Comparison of ENCODE assay signal across 9 mouse cellular contexts in the genomic region with DNA sequence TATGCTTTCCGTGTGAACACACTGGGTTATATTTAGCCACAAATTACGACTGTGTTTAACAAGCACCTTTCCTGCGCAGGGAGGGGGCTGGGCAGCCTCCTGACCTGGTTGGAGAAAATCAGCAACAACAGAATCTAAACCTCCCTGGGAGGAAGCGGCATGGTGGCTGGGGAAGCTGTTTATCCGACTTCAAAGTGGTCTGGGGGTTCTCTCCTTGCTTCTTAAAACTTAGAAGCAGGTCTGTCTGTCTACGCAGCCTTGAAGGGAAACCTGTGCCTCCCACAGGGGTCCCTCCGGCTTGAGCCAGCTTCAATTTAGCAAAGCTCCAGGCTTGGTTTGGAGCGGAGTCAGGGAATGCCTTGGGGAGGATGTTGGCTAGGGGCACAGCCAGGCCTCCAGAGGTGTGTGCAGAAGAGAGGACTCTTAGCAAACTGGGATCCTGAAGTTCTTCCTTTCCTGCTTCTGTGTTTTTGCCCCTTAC. TPM values are rescaled to one million over a fixed set of nuclear protein-coding genes. Genes with fewer than 3 reads are reported as not detected.
DNase-seq lines count a peak whose midpoint lies in the region; ATAC-seq and TF ChIP-seq lines count a peak whose summit lies in the region.
"Had no signal": no experiment of that assay in that cellular context is flagged by ENCODE, and none has a peak within 500 bp of the region (broad histone marks: within the 10 kb centered on the region; RNA-seq: fewer than 3 reads in every experiment).

No protein-coding gene starts in this region.

- ATAC-seq in megakaryocyte progenitor cell, adult 5-6 weeks (replicated peaks; ENCODE audit: poor library complexity) = no peak

- peak; percentile 26 for DNase-seq in cerebellum, adult 9-11 months
- DNase-seq in cerebellum, postnatal 36 days = no peak
- DNase-seq in thymus, postnatal 0 days (ENCODE audit: low spot score) = peak; percentile 68
- DNase-seq in thymus, postnatal 10 days (ENCODE audit: low spot score in 2 of 2) = no peak
- DNase-seq in kidney, postnatal 14 days = peak; percentile 50
- DNase-seq in layer of hippocampus, adult 8-10 months (ENCODE audit: low spot score in 2 of 2) = no peak

- no peak for TF ChIP-seq POLR2A in olfactory bulb, adult 2 months (IDR thresholded peaks at IDR 0.05; ENCODE audit: insufficient read depth, low read depth, low read length)

- no peak for TF ChIP-seq CTCF in olfactory bulb, adult 2 months (IDR thresholded peaks at IDR 0.05; ENCODE audit: insufficient read depth, low read depth, low read length)

- 47% methylated on average over 8 of the region's 8 CpGs for WGBS in olfactory bulb, adult 2 months

- 0 out of 2 replicates have a peak overlapping the region, but pooled peaks have one; percentile 92 for H3K27ac ChIP-seq in olfactory bulb, adult 2 months (ENCODE audit: insufficient read depth, low read depth, low read length)
- H3K27ac ChIP-seq: liver, embryonic 14.5 days had no signal

- H3K4me3 ChIP-seq in olfactory bulb, adult 2 months (ENCODE audit: insufficient read depth, low read depth, low read length) = no peak overlapping the region

- H3K4me1 ChIP-seq in olfactory bulb, adult 2 months (ENCODE audit: control insufficient read depth, insufficient read depth, low read length) = peaks cover 47% of the 10 kb centered on the region

RNA-seq across cellular contexts. Expression of a gene that starts 5.1 kb away (rescaled TPM):
- 3.3 and 4.6 TPM in 2 replicates for polyA plus RNA-seq in thymus, postnatal 0 days (2015; fragmentation: Nextera tagmentation; extraction: Ambion mirVana)
- polyA plus RNA-seq in olfactory bulb, adult 2 months (2012; ENCODE audit: insufficient read depth, insufficient read length, low replicate concordance, missing spikeins) = not detected in 2 replicates
- 10 to 100 TPM; 20.0 to 23.4 (median 21.4) TPM for total RNA-seq in layer of hippocampus, adult 8-10 months (2022)
- 12.1 and 17.2 TPM in 2 replicates for total RNA-seq in megakaryocyte progenitor cell, adult 5-6 weeks (2015)
- 3.9 and 5.4 TPM in 2 replicates for total RNA-seq in megakaryocyte progenitor cell, adult 5-6 weeks (2017)

Comparison
In these comparisons a context has a peak if more than half of its experiments do, and no peak if none do; other contexts are left out.
1. DNase-seq: peak in cerebellum, adult 9-11 months (single experiment), thymus, postnatal 0 days (single experiment) and kidney, postnatal 14 days (single experiment); none in cerebellum, postnatal 36 days (0 of 2), thymus, postnatal 10 days (0 of 2) and layer of hippocampus, adult 8-10 months (0 of 2).